Mouse (Mus musculus) stomach, postnatal 0 days (tissue): ENCODE results near the gene Haao.

Experiments
- CTCF ChIP-seq: IDR thresholded peaks from 2 replicates; pipeline ENCODE4 v1.5.1; 2016; ENCODE audit warnings: antibody characterized with exemption, low read depth, mild to moderate bottlenecking, moderate library complexity
- EP300 ChIP-seq: optimal IDR thresholded peaks from 2 replicates; pipeline ENCODE3; 2016; ENCODE audit warnings: antibody characterized with exemption

- TF ChIP-seq CTCF, result no peak
- TF ChIP-seq EP300, result no peak
Observed at GRCm38 (mm10) chr17:83858413-83858812, 10.7 kb upstream of the Haao start.
